Mouse (Mus musculus) spleen, postnatal 4 days (tissue): ENCODE data around the gene Tmigd3.
"Not testable (repeated sequence)": the region's sequence is repeated elsewhere in the genome, so short reads cannot be mapped to it uniquely, and the experiment has no call there.

Experiments
- DNase-seq, 2 experiments: peaks; one replicate each; pipeline ENCODE4 v3.0.0; 2022; ENCODE audit warnings: low spot score in 2 of 2

Gene Tmigd3

GRCm38 (mm10) chr3:105900266-105900665, 29.6 kb downstream of the Tmigd3 start:
- DNase-seq, result peak in 1 of 2 experiments; percentile 64

GRCm38 (mm10) chr3:105900716-105901115, 30.0 kb downstream of the Tmigd3 start:
- peak; percentile 45 to 73 for DNase-seq

GRCm38 (mm10) chr3:105901468-105901867, 30.8 kb downstream of the Tmigd3 start:
- no peak for DNase-seq

- no peak for DNase-seq
Measured at GRCm38 (mm10) chr3:105904213-105904612, 33.5 kb downstream of the Tmigd3 start.

- no peak for DNase-seq
Measured at GRCm38 (mm10) chr3:105904721-105905120, 34.0 kb downstream of the Tmigd3 start.

- no peak for DNase-seq
Measured at GRCm38 (mm10) chr3:105907956-105908655, 37.4 kb downstream of the Tmigd3 start.

GRCm38 (mm10) chr3:105908976-105909375, 38.3 kb downstream of the Tmigd3 start:
- no peak for DNase-seq

GRCm38 (mm10) chr3:105910519-105911190, 40.0 kb downstream of the Tmigd3 start:
- peak; percentile 56 to 72 for DNase-seq

- peak in 1 of 2 experiments; percentile 50 for DNase-seq
Measured at GRCm38 (mm10) chr3:105912097-105912880, 41.6 kb downstream of the Tmigd3 start.

GRCm38 (mm10) chr3:105913839-105914681, 43.4 kb downstream of the Tmigd3 start:
- DNase-seq, result no peak

GRCm38 (mm10) chr3:105915281-105915680, 44.6 kb downstream of the Tmigd3 start:
- DNase-seq, result no peak

GRCm38 (mm10) chr3:105916455-105916854, 45.8 kb downstream of the Tmigd3 start:
- DNase-seq, result not testable (repeated sequence)

- DNase-seq, result no peak
Measured at GRCm38 (mm10) chr3:105917656-105918354, 47.1 kb downstream of the Tmigd3 start.

- DNase-seq, result no peak
Measured at GRCm38 (mm10) chr3:105918355-105918745, 47.6 kb downstream of the Tmigd3 start.

- not testable (repeated sequence) for DNase-seq
Measured at GRCm38 (mm10) chr3:105920743-105921142, 50.0 kb downstream of the Tmigd3 start.

GRCm38 (mm10) chr3:105921959-105922358, 51.3 kb downstream of the Tmigd3 start:
- no peak for DNase-seq

- DNase-seq, result no peak
Measured at GRCm38 (mm10) chr3:105924616-105925015, 53.9 kb downstream of the Tmigd3 start.

GRCm38 (mm10) chr3:105927561-105928194, 57.0 kb downstream of the Tmigd3 start:
- DNase-seq, result no peak

GRCm38 (mm10) chr3:105928195-105928569, 57.5 kb downstream of the Tmigd3 start:
- no peak for DNase-seq

- no peak for DNase-seq
Measured at GRCm38 (mm10) chr3:105928781-105929180, 58.1 kb downstream of the Tmigd3 start.
